Mouse (Mus musculus) G1E-ER4 (cell line): ENCODE measurements around the gene Mrpl51. TPM values are rescaled to one million over a fixed set of nuclear protein-coding genes. Genes with fewer than 3 reads are reported as not detected.

Experiments
- GATA1 ChIP-seq: IDR thresholded peaks from one replicate; pipeline ENCODE4 v1.8.0; 2012; ENCODE audit warnings: low read length, inconsistent platforms
- polyA plus RNA-seq: library from polyadenylated mRNA; stranded (reverse); fragments of >175 nt; gene quantifications from 2 replicates; pipeline ENCODE4 v1.2.3, GENCODE M21; 2012

Mrpl51 gene
- polyA plus RNA-seq, 1 experiment: 228 TPM

DNA sequence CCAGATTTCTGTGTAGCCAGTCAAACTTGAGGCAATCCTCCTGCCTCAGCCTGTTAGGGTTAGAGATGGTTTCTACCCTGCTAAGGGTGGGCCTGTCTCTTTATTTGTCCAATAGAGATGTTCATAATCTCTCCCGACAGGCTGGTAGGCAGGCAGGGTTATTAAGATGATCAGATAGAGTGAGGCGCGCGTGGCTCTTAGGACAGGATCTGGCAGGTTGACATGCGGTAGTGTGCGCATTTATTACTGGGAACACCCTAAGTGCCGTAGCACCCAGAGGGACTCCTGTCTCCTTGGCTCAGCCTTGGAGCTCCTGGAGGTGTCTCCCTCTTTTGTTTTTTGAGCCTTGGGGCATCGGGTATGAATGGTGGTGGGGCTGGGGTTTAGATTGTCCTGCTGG is 36.3 kb upstream of the Mrpl51 start:
- TF ChIP-seq GATA1: no peak

GRCm38 (mm10) chr6:125156491-125156890 is 35.1 kb upstream of the Mrpl51 start:
- no peak for TF ChIP-seq GATA1

DNA sequence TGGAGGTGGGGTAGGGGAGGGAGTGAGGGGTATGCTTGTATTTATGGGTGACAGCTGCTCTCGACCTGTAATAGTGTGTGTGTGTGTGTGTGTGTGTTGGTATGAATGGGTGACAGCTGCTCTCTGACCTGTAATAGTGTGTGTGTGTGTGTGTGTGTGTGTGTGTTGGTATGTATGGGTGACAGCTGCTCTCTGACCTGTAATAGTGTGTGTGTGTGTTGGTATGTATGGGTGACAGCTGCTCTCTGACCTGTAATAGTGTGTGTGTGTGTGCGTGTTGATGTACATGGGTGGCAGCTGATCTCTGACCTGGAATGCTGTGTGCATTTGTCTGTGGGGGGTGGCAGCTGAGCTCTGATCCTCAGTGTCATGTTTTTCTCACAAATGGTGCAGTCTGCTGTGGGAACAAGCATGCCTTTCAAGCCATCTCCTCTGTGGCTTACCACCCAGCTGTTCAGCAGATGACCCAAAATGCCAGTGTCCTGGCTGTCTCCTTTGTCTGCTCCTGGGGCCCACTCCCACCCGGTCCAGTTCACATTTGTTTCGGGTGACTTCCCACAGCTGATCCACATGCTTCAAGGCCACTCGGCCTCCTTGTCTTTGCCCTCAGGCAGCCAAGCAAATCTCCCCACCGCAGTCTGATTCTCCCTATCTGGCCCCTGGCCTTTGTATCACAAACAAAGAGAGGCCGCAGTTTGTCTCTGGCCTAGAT is 34.5 kb upstream of the Mrpl51 start:
- no peak for TF ChIP-seq GATA1

GRCm38 (mm10) chr6:125158944-125159492 is 32.6 kb upstream of the Mrpl51 start:
- no peak for TF ChIP-seq GATA1

- TF ChIP-seq GATA1: no peak
Observed at GRCm38 (mm10) chr6:125159773-125160557, 31.6 kb upstream of the Mrpl51 start.

GRCm38 (mm10) chr6:125160558-125160853 is 31.1 kb upstream of the Mrpl51 start:
- TF ChIP-seq GATA1: no peak

GRCm38 (mm10) chr6:125160854-125161760 is 30.5 kb upstream of the Mrpl51 start:
- TF ChIP-seq GATA1: no peak

DNA sequence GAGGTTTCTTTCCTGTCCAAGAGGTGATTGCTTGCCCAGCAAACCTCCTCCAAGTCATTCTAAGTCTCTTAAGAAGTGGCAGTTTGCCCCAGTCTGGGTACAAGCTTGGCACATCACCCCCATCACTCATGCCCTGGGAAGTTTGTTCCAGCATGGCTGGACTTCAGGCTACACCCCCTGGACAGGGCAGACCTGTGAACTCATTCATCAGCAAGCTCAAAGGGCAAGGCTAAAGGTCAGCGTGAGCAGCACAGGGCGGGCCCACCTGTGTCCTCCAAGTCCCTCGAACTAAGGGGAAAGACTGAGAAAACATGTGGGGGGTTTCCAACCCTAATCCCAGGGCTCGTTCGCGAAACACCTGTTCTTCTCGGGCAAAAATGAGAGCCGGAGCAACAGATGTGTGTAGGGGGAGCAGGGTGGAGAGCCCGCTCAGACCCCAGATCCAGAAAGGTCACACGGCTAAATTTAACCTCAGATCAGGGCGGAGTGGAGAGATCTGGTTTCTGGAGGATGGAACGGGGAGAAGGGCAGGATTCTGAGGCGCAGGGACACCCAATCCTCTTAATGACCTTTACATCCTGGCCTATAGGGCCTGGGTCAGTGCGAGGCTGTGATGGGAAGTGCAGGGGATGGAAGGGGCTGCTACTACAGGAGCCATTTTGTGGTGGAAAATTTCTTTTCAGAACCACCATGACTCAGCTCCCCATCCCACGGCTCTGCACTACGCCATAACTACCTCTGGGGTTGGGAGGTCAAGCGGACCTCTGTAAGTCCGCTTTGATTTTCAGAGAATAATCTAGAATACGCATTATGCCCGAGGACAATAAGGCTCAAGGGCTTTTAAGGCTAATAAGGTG is 27.6 kb upstream of the Mrpl51 start:
- no peak for TF ChIP-seq GATA1

DNA sequence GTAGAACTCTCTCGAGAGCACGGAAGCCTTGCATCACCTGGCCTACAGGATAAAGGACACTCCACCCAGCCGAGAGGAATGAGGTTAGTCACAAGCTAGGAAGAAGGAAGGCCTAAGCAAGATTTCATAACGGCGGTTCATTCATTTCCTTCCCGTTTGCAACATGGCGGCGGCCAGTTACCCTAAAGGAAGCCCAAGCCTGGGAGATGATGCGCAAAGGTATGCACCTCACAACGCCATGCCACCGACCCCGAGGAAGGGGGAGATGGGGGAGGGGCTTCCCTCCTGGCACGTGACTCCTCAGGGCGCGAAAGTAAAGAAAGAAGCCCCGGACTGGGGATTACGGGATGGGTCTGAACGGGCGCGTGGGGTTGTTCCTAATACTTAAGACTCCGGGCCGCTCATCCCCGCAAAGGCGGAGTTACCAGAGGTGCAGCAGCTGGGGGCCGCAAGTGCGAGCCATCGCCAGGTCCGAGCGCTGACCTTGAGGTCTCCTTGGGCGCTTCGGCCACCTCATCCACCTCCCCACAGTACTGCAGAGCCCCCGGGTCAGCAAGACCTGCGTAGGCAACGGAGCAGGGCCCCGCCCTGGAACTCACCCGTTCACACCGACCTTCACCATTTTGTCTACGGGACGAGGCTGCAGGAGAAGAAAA is 26.8 kb upstream of the Mrpl51 start:
- no peak for TF ChIP-seq GATA1

DNA sequence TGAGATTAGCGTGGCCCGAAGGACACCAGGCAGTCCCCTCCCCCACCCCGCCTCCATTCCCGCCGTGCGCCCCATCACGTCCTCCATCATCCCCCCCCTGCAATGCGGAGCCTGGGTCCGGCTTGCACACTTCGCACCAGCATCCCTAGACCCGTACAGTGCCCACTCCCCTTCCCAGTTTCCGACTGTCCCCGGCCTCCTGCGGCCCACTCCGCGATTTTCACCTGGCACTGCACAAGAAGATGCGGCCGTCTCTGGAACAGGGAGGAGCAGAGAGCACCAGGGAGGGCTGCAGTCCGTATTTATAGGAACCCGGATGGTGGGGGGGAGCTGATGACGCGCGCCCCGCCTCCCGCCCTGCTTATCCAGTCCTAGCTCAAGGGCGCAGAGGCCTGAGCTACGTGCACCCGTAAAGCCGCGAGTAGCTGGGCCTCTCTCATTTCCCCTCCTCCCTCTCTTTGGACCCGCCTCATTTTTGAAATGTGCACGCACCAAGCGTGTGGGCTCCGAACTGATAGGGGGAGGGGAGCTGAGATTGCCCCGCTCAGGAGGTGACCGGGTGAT is 26.2 kb upstream of the Mrpl51 start:
- TF ChIP-seq GATA1: no peak

GRCm38 (mm10) chr6:125166051-125166751 is 25.4 kb upstream of the Mrpl51 start, which contains the start of gene Gapdh:
Gapdh (minus strand) TSS chr6:125166467.
- TF ChIP-seq GATA1: no peak

DNA sequence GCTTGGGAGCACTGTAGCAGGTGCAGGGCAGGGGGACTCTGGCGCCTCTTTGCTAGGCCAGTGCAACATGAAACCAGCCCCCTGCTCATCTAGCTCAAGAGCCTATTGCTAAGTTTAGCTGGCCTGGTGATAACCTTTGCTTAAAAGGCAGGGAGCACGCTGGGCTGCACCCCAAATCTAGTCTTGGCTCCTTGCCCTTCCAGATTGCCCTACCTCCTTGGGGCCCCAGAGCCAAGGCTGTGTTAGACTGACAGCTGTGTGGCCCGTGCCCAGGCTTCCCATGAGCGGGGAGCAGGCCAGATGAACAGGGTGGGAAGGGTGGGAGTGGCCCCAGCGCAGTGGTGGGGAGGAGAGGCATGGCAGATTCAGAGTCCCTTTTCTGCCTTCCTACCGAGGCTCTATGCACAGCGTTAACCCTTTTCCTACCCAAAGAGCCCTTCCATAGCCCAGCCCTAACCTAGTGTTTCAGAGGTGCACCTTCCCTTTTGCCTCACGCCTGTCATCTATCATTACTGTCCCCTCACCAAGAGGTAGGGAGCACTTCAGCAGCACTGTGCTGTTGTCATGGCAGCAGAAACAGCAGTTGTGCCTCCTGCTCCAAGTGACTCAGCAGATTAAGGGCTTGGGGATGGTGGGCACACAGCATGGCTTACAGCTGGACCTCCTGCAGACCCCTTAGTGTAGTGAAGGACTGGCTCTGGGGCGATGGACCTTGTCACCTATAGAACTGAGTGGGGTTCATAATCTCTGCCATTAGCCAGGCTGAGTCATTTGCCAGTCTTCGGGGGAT is 24.5 kb upstream of the Mrpl51 start:
- TF ChIP-seq GATA1: no peak
